Mouse (Mus musculus) intestine, postnatal 0 days (tissue): Measurements from ENCODE around the gene Hivep3. TPM values are rescaled to one million over a fixed set of nuclear protein-coding genes. Genes with fewer than 3 reads are reported as not detected.

Source experiments
- ATAC-seq: fragments of 200-750 bp; cut with Nextera tagmentation; 2 replicates; pipeline ENCODE4 v1.8.0; 2017; ENCODE audit warnings: mild to moderate bottlenecking, moderate TSS enrichment, moderate library complexity
- H3K27ac ChIP-seq: fragments of 300-500 bp; sonication (generic); 2 replicates; pipeline ENCODE4 v1.5.1; 2014; ENCODE audit warnings: mild to moderate bottlenecking, low read depth, low read length, moderate library complexity
- H3K27me3 ChIP-seq: fragments of 300-500 bp; sonication (generic); replicated peaks from 2 replicates; pipeline ENCODE4 v1.6.1; 2014; ENCODE audit warnings: low read length, mixed read lengths; ENCODE audit not compliant: control insufficient read depth, insufficient read depth
- H3K36me3 ChIP-seq: fragments of 300-500 bp; sonication (generic); 2 replicates; pipeline ENCODE4 v1.6.1; 2014; ENCODE audit warnings: mild to moderate bottlenecking, moderate library complexity; ENCODE audit not compliant: control insufficient read depth, insufficient read depth
- H3K4me1 ChIP-seq: fragments of 300-500 bp; sonication (generic); replicated peaks from 2 replicates; pipeline ENCODE4 v1.6.1; 2014; ENCODE audit warnings: antibody characterized with exemption, low read length, mixed read lengths; ENCODE audit not compliant: control insufficient read depth, insufficient read depth
- H3K4me2 ChIP-seq: fragments of 300-500 bp; sonication (generic); replicated peaks from 2 replicates; pipeline ENCODE4 v1.6.1; 2014; ENCODE audit warnings: low read depth, mild to moderate bottlenecking, moderate library complexity
- H3K4me3 ChIP-seq: fragments of 300-500 bp; sonication (generic); 2 replicates; pipeline ENCODE4 v1.5.1; 2014; ENCODE audit warnings: low read depth, low read length
- H3K9ac ChIP-seq: fragments of 300-500 bp; sonication (generic); 2 replicates; pipeline ENCODE4 v1.6.1; 2014; ENCODE audit warnings: mild to moderate bottlenecking, low read depth, low read length
- H3K9me3 ChIP-seq: fragments of 300-500 bp; sonication (generic); 2 replicates; pipeline ENCODE4 v1.6.1; 2016; ENCODE audit warnings: mixed run types; ENCODE audit not compliant: control insufficient read depth
- CTCF ChIP-seq: sonication (generic); IDR thresholded peaks from 2 replicates; pipeline ENCODE4 v1.5.1; 2016; ENCODE audit warnings: low read depth, mild to moderate bottlenecking, control low read depth, antibody characterized with exemption, moderate library complexity
- WGBS: fragments of 180-500 bp; shearing (Covaris S2); extraction: QIAGEN DNeasy Blood & Tissue Kit; methylation state at CpG from one replicate; pipeline ENCODE4 v1.1.7; 2014; 5-methylcytosine and 5-hydroxymethylcytosine counted together
- polyA plus RNA-seq: library from polyadenylated mRNA; unstranded; fragments of >200 nt; fragmentation: Nextera tagmentation; extraction: Ambion mirVana; gene quantifications from 2 replicates; pipeline ENCODE4 v1.2.1, GENCODE M21; 2015

The Hivep3 gene
- polyA plus RNA-seq, 1 experiment from 2014 or later = 4.1 TPM

GRCm38 (mm10) chr4:119912216-119912615, 178.6 kb downstream of the Hivep3 start:
- H3K4me2 ChIP-seq = no peak overlapping the region
- H3K27ac ChIP-seq = no peak overlapping the region
- TF ChIP-seq CTCF = no peak
- WGBS = 64% methylated on average over 2 of the region's 2 CpGs
- no peak overlapping the region for H3K9ac ChIP-seq
- no peaks in the 10 kb centered on the region for H3K27me3 ChIP-seq
- H3K36me3 ChIP-seq = no peaks in the 10 kb centered on the region
- no peaks in the 10 kb centered on the region for H3K9me3 ChIP-seq
- no peak for ATAC-seq
- H3K4me1 ChIP-seq = no peaks in the 10 kb centered on the region
- H3K4me3 ChIP-seq = no peak overlapping the region

- Histone ChIP-seq H3K4me2 (no peak overlapping the region), H3K4me3 (no peak overlapping the region), H3K4me1 (no peaks in the 10 kb centered on the region), H3K36me3 (no peaks in the 10 kb centered on the region), H3K27me3 (no peaks in the 10 kb centered on the region), H3K27ac (no peak overlapping the region), H3K9me3 (no peaks in the 10 kb centered on the region), H3K9ac (no peak overlapping the region)
- no peak for TF ChIP-seq CTCF
- peak; percentile 59 for ATAC-seq
- WGBS = 16% methylated on average over 4 of the region's 4 CpGs
These were observed 180.6 kb downstream of the Hivep3 start for GRCm38 (mm10) chr4:119914194-119914593.

- no peaks in the 10 kb centered on the region for H3K27me3 ChIP-seq
- no peak overlapping the region for H3K4me3 ChIP-seq
- no peaks in the 10 kb centered on the region for H3K36me3 ChIP-seq
- no peaks in the 10 kb centered on the region for H3K9me3 ChIP-seq
- no peak overlapping the region for H3K9ac ChIP-seq
- no peak overlapping the region for H3K4me2 ChIP-seq
- no peaks in the 10 kb centered on the region for H3K4me1 ChIP-seq
- no peak for TF ChIP-seq CTCF
- no peak overlapping the region for H3K27ac ChIP-seq
- WGBS = 70% methylated on average over 2 of the region's 2 CpGs
- no peak for ATAC-seq
These were observed 181.5 kb downstream of the Hivep3 start for GRCm38 (mm10) chr4:119915069-119915468.

GRCm38 (mm10) chr4:119917502-119917901, 183.9 kb downstream of the Hivep3 start:
- H3K4me1 ChIP-seq = no peaks in the 10 kb centered on the region
- no peak for ATAC-seq
- H3K27ac ChIP-seq = no peak overlapping the region
- H3K4me2 ChIP-seq = no peak overlapping the region
- WGBS = 78% methylated on average over 7 of the region's 7 CpGs
- H3K4me3 ChIP-seq = no peak overlapping the region
- TF ChIP-seq CTCF = peak; percentile 77
- H3K27me3 ChIP-seq = no peaks in the 10 kb centered on the region
- H3K9ac ChIP-seq = no peak overlapping the region
- H3K9me3 ChIP-seq = no peaks in the 10 kb centered on the region
- H3K36me3 ChIP-seq = no peaks in the 10 kb centered on the region

- H3K4me1 ChIP-seq = no peaks in the 10 kb centered on the region
- H3K27me3 ChIP-seq = no peaks in the 10 kb centered on the region
- no peak overlapping the region for H3K9ac ChIP-seq
- no peak for ATAC-seq
- peak; percentile 11; the same call in 1 of the 2 replicates for TF ChIP-seq CTCF
- no peaks in the 10 kb centered on the region for H3K9me3 ChIP-seq
- H3K4me3 ChIP-seq = no peak overlapping the region
- no peaks in the 10 kb centered on the region for H3K36me3 ChIP-seq
- no peak overlapping the region for H3K27ac ChIP-seq
- 78% methylated on average over 5 of the region's 5 CpGs for WGBS
- H3K4me2 ChIP-seq = no peak overlapping the region
These were observed 185.8 kb downstream of the Hivep3 start for GRCm38 (mm10) chr4:119919349-119919748.

GRCm38 (mm10) chr4:119921022-119921717, 187.6 kb downstream of the Hivep3 start:
- Histone ChIP-seq H3K9me3 (no peaks in the 10 kb centered on the region), H3K36me3 (no peaks in the 10 kb centered on the region), H3K4me3 (no peak overlapping the region), H3K4me2 (no peak overlapping the region), H3K9ac (no peak overlapping the region), H3K4me1 (no peaks in the 10 kb centered on the region), H3K27ac (no peak overlapping the region), H3K27me3 (no peaks in the 10 kb centered on the region)
- TF ChIP-seq CTCF = peak; percentile 44
- 85% methylated on average over 12 of the region's 12 CpGs for WGBS
- ATAC-seq = no peak
